Mouse (Mus musculus): ENCODE data around the gene Tnfsf15.

DNA sequence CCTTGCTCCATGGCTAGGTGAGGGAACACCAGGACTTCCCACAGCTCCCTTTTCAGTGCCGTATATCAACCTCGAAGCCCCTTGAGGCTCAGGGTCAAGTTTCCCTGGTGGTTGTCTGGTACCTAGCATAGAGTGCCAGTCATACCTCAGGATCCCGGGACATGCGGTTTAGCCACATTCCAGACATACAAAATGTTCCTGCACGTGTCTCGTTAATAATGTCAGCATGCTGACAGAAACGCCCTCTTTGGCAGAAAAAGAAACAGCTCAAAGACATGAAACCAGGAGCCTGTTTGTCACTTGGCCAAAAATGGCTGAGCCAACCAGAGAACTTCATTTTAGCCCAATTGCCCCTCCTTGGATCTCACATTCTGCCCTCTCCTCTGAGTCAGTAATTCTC is 2.8 kb downstream of the Tnfsf15 start:
- TF ChIP-seq CTCF (IDR thresholded peaks at IDR 0.05; ENCODE audit: borderline replicate concordance, extremely low read depth, insufficient read depth, insufficient read length) (no peak), POLR2A (IDR thresholded peaks at IDR 0.05; ENCODE audit: borderline replicate concordance, extremely low read depth, insufficient read depth, insufficient read length, poor library complexity, severe bottlenecking) (no peak)

Measured in brain, embryonic 14.5 days (tissue).